Mouse (Mus musculus) stomach, postnatal 0 days (tissue): Measurements from ENCODE around the gene Lipc.

Experiments
- CTCF ChIP-seq: IDR thresholded peaks from 2 replicates; pipeline ENCODE4 v1.5.1; 2016; ENCODE audit warnings: antibody characterized with exemption, low read depth, mild to moderate bottlenecking, moderate library complexity
- EP300 ChIP-seq: optimal IDR thresholded peaks from 2 replicates; pipeline ENCODE3; 2016; ENCODE audit warnings: antibody characterized with exemption

DNA sequence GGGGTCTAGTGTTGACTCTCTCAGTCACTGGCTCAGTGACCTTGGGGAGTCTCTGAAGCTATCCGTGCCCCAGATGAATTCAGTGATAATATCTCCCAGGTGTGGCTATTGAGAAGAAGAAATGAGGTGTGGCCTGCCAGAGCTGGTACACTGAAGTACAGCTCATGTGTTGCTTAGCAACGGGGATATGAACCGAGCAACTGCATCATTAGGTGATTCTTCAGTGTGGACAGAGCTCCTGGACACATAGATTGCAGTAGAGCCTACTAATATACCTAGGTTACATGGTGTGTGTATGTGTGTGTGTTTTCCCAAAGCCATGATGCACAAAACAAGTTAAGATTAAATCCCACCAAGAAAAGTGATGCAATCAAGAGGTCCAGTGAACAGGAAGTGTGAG is 100.5 kb downstream of the Lipc start:
- no peak for TF ChIP-seq CTCF
- no peak for TF ChIP-seq EP300
